Mouse (Mus musculus): ENCODE measurements around the gene Cpsf4l. TPM values are rescaled to one million over a fixed set of nuclear protein-coding genes. Genes with fewer than 3 reads are reported as not detected.

Gene Cpsf4l
- polyA plus RNA-seq, 1 experiment = not detected

DNA sequence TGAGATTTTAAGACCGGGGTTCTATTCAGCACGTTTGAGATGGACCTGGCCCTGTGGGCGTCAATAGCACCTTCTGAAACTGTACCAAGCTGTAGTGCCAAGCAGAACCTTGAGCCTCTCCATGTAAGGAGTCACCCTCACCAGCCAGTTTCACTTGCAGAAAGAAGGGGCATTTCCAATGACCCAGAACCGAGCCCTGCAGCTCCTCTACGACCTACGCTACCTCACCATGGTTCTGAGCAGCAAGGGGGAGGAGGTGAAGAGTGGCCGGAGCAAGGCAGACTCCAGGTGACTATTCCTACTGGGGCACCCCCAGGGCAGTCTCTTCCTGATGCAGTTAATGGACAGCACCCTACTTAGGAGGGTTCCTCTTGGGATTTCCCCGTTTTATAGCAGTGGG, 51.5 kb downstream of the Cpsf4l start:
- no peak for TF ChIP-seq POLR2A (IDR thresholded peaks at IDR 0.05; ENCODE audit: borderline replicate concordance, low read depth, low read length)
- no peak for TF ChIP-seq CTCF (IDR thresholded peaks at IDR 0.05; ENCODE audit: low read depth, low read length)
- no peak overlapping the region for H3K4me3 ChIP-seq (ENCODE audit: insufficient read depth, low read length)
- no peaks in the 10 kb centered on the region for H3K4me1 ChIP-seq (ENCODE audit: control insufficient read depth, insufficient read depth, low read length)
- no peak overlapping the region for H3K27ac ChIP-seq (ENCODE audit: insufficient read depth, low read depth, low read length)

DNA sequence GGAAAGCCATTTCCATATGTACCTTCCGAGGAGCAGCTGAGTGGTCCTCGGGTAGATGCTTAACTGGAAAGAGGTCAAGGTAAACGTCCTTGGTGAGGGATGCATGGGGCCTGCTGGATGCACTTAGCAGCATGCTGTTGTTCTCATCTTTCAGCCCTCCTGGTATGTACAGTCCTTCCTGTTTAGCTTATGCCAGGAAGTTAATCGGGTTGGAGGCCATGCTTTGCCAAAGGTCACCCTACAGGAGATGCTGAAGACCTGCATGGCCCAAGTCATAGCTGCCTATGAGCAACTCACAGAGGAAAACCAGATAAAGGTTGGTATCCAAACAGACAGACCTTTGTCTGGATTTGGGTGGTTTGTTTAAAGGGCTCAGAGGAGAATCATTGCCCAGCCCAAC, 52.6 kb downstream of the Cpsf4l start:
- no peak for TF ChIP-seq CTCF (IDR thresholded peaks at IDR 0.05; ENCODE audit: low read depth, low read length)
- TF ChIP-seq POLR2A (IDR thresholded peaks at IDR 0.05; ENCODE audit: borderline replicate concordance, low read depth, low read length) = no peak
- H3K27ac ChIP-seq (ENCODE audit: insufficient read depth, low read depth, low read length) = no peak overlapping the region
- H3K4me1 ChIP-seq (ENCODE audit: control insufficient read depth, insufficient read depth, low read length) = no peaks in the 10 kb centered on the region

DNA sequence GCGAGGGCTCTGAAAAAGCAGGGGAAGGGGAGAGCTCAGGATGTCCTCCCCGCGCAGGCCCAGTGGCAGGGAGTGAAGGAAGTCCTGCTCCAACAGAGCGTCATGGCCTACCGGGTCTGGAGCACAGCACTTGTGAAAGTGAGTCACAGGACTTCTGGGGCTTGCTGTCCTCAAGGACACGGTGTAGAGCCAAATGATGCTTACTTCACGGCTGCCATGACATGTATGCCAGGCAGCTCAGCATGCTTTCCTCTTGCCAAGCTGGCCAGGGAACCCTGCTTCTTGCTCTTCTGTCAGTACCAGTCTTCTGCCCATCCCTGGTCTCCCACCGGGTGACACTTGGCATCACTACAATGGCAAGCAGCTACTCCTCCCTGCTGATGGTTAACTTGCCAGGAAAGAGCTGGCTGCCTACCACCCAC, 53.3 kb downstream of the Cpsf4l start:
- H3K4me1 ChIP-seq (ENCODE audit: control insufficient read depth, insufficient read depth, low read length) = no peaks in the 10 kb centered on the region
- TF ChIP-seq POLR2A (IDR thresholded peaks at IDR 0.05; ENCODE audit: borderline replicate concordance, low read depth, low read length) (no peak), CTCF (IDR thresholded peaks at IDR 0.05; ENCODE audit: low read depth, low read length) (no peak)
- no peak overlapping the region for H3K4me3 ChIP-seq (ENCODE audit: insufficient read depth, low read length)
- H3K27ac ChIP-seq (ENCODE audit: insufficient read depth, low read depth, low read length) = no peak overlapping the region

More for the DNA sequence above, 52.6 kb downstream of the Cpsf4l start:
- no peak overlapping the region for H3K4me3 ChIP-seq (ENCODE audit: insufficient read depth, low read length)

DNA sequence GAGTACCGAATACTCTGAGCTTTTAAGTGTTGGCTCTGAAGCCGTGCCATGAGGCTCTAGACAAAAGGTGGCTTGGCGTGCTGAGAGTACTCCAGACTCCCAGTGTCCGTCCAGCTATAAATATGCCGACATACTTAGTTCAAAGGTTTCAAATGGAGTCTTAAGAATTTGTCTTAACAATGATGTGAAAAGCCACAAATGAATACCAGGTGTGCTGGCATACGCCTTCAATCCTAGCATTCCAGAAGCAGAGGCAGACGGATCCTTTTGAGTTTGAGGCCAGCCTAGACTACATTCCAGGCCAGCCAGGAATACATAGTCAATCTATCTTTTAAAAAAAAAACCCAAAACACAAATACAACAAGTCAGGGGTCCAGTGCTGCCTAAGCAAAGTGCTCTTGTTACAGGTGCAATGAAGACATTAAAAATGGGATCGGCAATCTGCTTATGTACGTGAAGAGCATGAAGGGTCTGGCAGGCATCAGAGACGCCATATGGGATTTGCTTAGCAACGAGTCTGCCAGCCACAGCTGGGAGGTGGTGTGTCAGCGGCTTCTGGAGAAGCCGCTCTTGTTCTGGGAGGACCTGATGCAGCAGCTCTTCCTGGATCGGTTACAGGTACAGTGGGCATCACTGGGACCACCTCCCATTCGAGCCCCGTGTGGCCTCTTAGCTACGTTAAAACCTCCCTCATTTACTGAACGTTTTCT, 55.1 kb downstream of the Cpsf4l start:
- Histone ChIP-seq H3K4me1 (ENCODE audit: control insufficient read depth, insufficient read depth, low read length) (peaks cover 7% of the 10 kb centered on the region), H3K27ac (ENCODE audit: insufficient read depth, low read depth, low read length) (no peak overlapping the region), H3K4me3 (ENCODE audit: insufficient read depth, low read length) (no peak overlapping the region)
- TF ChIP-seq CTCF (IDR thresholded peaks at IDR 0.05; ENCODE audit: low read depth, low read length) = no peak
- no peak for TF ChIP-seq POLR2A (IDR thresholded peaks at IDR 0.05; ENCODE audit: borderline replicate concordance, low read depth, low read length)

DNA sequence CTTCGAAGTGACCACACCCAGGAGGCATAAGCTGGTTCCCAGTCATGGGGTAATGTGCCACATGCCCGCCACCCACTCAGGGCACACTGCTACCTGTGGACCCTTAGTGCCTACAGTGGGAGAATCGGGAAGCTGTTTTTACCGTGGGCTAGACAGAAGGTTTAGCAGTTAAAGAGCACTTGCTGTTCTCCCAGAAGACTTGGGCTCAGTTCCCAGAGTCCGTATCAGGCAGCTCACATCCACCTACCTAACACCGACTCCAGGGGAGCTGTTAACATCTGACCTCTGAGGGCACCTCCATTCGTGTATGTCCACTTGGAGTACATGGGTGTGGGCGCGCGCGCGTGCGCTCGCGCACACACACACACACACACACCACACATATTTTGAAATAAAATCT, 55.7 kb downstream of the Cpsf4l start:
- TF ChIP-seq POLR2A (IDR thresholded peaks at IDR 0.05; ENCODE audit: borderline replicate concordance, low read depth, low read length) = no peak
- no peak for TF ChIP-seq CTCF (IDR thresholded peaks at IDR 0.05; ENCODE audit: low read depth, low read length)
- no peak overlapping the region for H3K27ac ChIP-seq (ENCODE audit: insufficient read depth, low read depth, low read length)
- peaks cover 7% of the 10 kb centered on the region for H3K4me1 ChIP-seq (ENCODE audit: control insufficient read depth, insufficient read depth, low read length)
- no peak overlapping the region for H3K4me3 ChIP-seq (ENCODE audit: insufficient read depth, low read length)

DNA sequence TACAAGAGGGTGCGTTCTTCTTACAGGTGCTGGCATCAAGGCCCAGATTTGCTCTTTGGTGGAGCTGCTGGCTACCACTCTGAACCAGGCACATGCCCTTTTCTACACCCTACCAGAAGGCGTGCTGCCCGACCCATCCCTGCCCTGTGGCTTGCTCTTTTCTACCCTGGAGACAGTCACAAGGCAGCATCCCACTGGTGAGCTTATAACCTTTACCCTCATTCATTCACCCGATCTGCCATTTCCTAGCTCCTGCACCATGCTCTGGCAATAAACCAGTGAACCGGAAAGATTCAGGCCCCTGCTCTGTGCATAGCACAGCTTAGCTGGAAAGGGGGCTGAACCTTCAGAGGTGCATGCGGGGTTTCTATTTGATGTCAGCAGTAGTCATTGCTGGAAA, 57.3 kb downstream of the Cpsf4l start:
- Histone ChIP-seq H3K4me1 (ENCODE audit: control insufficient read depth, insufficient read depth, low read length) (peaks cover 11% of the 10 kb centered on the region), H3K27ac (ENCODE audit: insufficient read depth, low read depth, low read length) (no peak overlapping the region), H3K4me3 (ENCODE audit: insufficient read depth, low read length) (no peak overlapping the region)
- TF ChIP-seq POLR2A (IDR thresholded peaks at IDR 0.05; ENCODE audit: borderline replicate concordance, low read depth, low read length) (no peak), CTCF (IDR thresholded peaks at IDR 0.05; ENCODE audit: low read depth, low read length) (no peak)

DNA sequence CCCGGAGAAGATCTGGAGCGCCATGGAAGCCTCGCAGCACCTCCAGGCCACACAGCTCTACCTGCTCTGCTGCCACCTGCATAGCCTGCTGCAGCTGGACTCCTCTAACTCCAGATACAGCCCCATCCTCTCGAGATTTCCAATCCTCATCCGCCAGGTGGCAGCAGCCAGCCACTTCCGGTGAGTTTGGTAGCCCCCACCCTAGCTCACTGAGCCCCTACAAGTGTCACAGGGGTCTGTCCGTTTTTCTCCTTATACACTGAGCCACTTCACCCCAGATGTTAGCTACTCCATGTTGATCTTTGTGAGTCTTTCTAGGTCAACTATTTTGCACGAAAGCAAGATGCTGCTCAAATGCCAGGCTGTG, 57.9 kb downstream of the Cpsf4l start:
- H3K4me3 ChIP-seq (ENCODE audit: insufficient read depth, low read length) = no peak overlapping the region
- no peak for TF ChIP-seq CTCF (IDR thresholded peaks at IDR 0.05; ENCODE audit: low read depth, low read length)
- TF ChIP-seq POLR2A (IDR thresholded peaks at IDR 0.05; ENCODE audit: borderline replicate concordance, low read depth, low read length) = no peak
- H3K4me1 ChIP-seq (ENCODE audit: control insufficient read depth, insufficient read depth, low read length) = peaks cover 11% of the 10 kb centered on the region
- H3K27ac ChIP-seq (ENCODE audit: insufficient read depth, low read depth, low read length) = no peak overlapping the region

DNA sequence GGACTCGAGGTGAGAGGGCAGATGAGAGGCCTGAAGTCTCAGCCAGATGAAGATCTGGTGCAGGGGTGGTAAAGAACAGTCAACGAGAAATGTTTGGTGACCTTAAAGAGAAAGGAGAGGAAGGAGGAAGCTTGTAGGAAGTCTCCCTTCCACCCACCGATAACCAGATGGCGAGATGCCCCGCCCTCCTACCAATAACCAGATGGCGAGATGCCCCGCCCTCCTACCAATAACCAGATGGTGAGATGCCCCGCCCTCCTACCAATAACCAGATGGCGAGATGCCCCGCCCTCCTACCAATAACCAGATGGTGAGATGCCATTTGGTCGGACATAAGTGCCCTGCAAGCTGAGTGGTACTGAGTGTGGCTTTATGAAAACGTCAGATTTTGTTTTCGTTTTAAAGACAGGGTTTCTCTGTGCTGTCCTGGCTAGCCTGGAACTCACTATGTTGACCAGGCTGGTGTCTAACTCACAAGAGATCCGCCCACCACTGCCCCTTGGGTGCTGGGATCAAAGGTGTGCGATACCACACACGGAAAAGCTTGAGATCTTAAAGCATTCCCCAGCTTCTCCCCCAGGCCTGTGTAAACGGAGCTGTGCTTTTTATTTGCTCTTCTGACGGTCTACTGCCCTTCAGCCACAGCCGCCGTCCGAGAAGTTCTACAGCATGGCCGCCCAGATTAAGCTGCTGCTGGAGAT, 58.5 kb downstream of the Cpsf4l start:
- H3K4me3 ChIP-seq (ENCODE audit: insufficient read depth, low read length) = no peak overlapping the region
- H3K27ac ChIP-seq (ENCODE audit: insufficient read depth, low read depth, low read length) = no peak overlapping the region

DNA sequence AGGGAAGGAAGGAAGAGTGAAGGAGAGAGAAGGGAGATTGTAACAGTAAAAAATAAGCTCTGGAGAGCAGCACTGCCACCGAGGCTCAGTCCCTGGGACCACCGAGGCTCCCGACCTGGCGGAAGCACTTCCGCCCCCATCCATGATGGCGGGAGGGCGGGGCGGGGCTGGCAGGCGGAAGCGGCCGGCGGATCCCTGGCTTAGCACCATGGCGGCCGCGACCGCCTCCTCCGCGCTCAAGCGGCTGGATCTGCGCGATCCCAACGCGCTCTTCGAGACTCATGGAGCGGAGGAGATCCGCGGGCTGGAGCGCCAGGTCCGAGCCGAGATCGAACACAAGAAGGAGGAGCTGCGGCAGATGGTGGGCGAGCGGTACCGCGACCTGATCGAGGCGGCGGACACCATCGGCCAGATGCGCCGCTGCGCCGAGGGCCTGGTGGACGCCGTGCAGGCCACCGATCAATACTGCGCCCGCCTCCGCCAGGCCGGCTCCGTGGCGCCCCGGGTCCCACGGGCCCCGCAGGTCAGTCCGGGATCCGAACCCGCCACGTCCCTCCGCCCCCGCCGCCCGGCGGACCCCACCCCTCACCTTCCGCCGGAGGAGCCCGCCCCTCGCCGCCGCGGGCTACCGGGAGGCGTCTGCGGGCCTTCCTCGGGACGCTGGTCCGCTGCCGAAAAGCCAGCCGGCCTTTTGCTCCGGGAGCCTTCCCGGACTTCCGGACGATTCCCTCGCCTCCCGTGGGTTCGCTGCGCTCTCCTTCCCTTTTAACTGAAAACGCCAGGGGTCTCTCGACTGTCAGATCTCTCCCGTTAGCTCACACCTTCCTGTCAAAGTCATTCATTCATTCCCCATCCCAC, 60.2 kb downstream of the Cpsf4l start, which contains the start of gene Slc39a11:
Gene Slc39a11, minus strand, starts transcription at position 727 of the 858 bp plus-strand sequence.
- Histone ChIP-seq H3K27ac (ENCODE audit: insufficient read depth, low read depth, low read length) (peak within 1 kb of the TSS; percentile 53), H3K4me1 (ENCODE audit: control insufficient read depth, insufficient read depth, low read length) (peaks cover 11% of the 10 kb centered on the region), H3K4me3 (ENCODE audit: insufficient read depth, low read length) (peak within 1 kb of the TSS; percentile 82)
- TF ChIP-seq CTCF (IDR thresholded peaks at IDR 0.05; ENCODE audit: low read depth, low read length) (no peak), POLR2A (IDR thresholded peaks at IDR 0.05; ENCODE audit: borderline replicate concordance, low read depth, low read length) (0 out of 2 replicates have a peak, but pooled peaks have one; percentile 19)

More for the DNA sequence above, 58.5 kb downstream of the Cpsf4l start:
- peaks cover 11% of the 10 kb centered on the region for H3K4me1 ChIP-seq (ENCODE audit: control insufficient read depth, insufficient read depth, low read length)
- TF ChIP-seq CTCF (IDR thresholded peaks at IDR 0.05; ENCODE audit: low read depth, low read length) (no peak), POLR2A (IDR thresholded peaks at IDR 0.05; ENCODE audit: borderline replicate concordance, low read depth, low read length) (no peak)
